Mouse (Mus musculus): ENCODE measurements around the gene Pgm2l1.

Pgm2l1 gene

GRCm38 (mm10) chr7:100288622-100289021 lies 61.4 kb downstream of the Pgm2l1 start:
- peak; percentile 36 for DNase-seq (ENCODE audit: extremely low spot score, low spot score)

DNA sequence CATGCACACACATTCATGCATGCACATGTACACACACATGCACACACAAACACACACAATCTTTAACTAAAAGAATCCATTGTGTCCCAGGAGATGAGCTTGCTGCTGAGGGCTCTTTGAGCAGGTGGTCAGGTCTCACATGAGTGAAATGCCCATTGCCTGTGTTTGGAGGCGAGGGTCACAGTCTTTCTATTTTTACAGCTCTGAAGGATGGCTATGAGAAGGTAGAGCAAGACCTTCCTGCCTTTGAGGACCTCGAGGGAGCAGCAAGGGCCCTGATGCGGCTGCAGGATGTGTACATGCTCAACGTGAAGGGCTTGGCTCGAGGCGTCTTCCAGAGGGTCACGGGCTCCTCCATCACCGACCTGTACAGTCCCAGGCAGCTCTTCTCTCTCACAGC lies 66.4 kb downstream of the Pgm2l1 start:
- DNase-seq (ENCODE audit: extremely low spot score, low spot score) = peak; percentile 10

DNA sequence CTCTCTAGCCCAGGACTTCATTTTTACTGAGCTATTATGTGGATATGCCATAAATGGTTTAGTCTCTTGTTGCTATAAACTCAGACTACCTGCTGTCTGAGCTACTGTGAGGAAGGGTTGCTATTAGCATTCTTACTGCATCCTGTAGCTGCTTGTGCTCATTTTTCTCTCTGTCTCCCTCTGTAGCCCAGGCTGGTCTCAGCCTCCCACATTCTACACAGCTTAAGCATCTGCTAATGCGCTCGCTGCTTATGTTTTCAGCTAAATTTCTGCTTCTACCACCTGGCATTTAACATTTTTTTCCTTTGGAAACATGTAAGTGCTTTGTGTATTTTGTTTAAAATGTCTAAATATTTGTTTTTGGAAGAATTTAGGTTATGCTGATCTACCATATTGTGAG lies 68.6 kb downstream of the Pgm2l1 start:
- DNase-seq (ENCODE audit: extremely low spot score, low spot score) = no peak

- no peak for DNase-seq (ENCODE audit: extremely low spot score, low spot score)
These were observed 69.5 kb downstream of the Pgm2l1 start for GRCm38 (mm10) chr7:100296699-100297098.

- no peak for DNase-seq (ENCODE audit: extremely low spot score, low spot score)
These were observed 71.8 kb downstream of the Pgm2l1 start for GRCm38 (mm10) chr7:100298861-100299510.

GRCm38 (mm10) chr7:100301390-100301789 lies 74.2 kb downstream of the Pgm2l1 start:
- DNase-seq (ENCODE audit: extremely low spot score, low spot score) = no peak

DNA sequence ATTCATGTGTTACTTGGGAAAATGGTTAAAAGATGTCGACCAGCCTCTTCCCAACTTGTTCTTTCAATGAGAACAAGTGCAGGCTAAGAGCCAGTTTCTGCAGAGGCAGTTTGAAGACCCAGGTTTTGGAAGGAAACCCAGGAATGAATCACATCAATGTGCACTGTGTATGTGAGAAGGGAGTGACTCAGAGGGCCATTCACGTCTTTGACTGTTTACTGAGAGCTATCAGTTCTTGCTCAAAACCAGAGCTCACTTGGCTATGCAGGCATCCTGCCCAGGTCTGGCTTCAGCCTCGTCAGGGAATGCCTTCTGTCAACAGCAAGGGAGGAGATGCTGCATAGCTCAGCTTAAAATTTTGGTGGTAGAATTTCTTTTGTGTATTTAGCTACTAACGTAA lies 75.1 kb downstream of the Pgm2l1 start:
- no peak for DNase-seq (ENCODE audit: extremely low spot score, low spot score)

DNA sequence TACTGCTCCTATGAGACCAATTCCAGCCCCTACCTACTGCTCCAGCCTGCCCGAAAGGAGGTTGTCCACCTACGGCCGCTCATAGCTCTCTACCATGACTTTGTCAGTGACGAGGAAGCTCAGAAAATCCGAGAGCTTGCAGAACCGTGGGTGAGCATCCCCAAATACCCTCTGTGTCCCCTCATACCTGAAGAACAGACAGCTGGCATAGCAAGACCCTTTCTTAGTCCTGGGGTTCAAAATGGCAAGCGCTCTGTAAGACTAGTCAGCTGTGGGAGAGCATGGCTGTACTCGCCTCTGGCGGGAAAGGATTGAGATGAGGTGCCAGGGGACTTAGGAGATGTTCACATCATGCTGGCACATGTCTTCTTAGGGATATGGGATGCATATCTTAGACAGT lies 78.7 kb downstream of the Pgm2l1 start:
- DNase-seq (ENCODE audit: extremely low spot score, low spot score) = no peak

- DNase-seq (ENCODE audit: extremely low spot score, low spot score) = no peak
These were observed 80.9 kb downstream of the Pgm2l1 start for GRCm38 (mm10) chr7:100307872-100308653.

DNA sequence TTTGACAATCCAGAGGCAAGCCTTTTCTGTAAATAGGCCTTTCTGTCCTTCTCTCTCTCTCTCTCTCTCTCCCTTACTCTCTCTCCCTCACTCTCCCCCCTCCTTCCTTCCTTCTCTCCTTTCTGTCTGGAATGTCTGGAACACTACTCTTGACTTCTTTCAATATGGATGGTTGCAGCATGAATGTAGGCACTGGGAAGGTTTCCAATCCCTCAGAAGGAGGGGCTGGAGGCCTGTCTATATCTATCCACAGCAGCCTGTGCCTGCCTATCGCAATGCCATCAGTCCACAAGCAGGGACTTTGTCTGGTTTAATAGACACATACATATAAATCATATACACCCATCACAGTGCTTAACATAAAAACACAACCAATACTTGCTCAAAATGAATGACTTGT lies 82.0 kb downstream of the Pgm2l1 start:
- no peak for DNase-seq (ENCODE audit: extremely low spot score, low spot score)

- DNase-seq (ENCODE audit: extremely low spot score, low spot score) = no peak
These were observed 82.5 kb downstream of the Pgm2l1 start for GRCm38 (mm10) chr7:100309679-100310078.

GRCm38 (mm10) chr7:100310290-100310689 lies 83.1 kb downstream of the Pgm2l1 start:
- DNase-seq (ENCODE audit: extremely low spot score, low spot score) = no peak

GRCm38 (mm10) chr7:100312716-100313115 lies 85.5 kb downstream of the Pgm2l1 start:
- no peak for DNase-seq (ENCODE audit: extremely low spot score, low spot score)

DNA sequence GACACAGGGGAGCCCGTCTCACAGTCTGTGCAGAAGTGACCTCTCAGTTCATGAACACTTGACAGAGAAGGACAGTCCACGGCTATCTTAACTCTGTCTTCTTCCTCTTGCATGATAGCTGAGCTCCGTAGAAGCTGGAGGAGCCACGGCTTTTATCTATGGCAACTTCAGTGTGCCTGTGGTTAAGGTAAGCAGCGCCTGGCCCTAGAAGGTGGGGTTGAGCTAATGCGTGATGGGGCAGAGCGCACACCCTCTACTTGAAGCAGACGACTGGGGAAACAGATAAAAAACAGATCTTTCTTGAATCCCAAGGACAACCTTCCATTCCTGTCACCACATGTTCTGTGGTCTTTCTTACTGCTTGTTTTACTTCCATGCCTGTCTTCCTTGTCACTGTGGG lies 89.7 kb downstream of the Pgm2l1 start:
- DNase-seq (ENCODE audit: extremely low spot score, low spot score) = no peak

- DNase-seq (ENCODE audit: extremely low spot score, low spot score) = no peak
These were observed 90.3 kb downstream of the Pgm2l1 start for GRCm38 (mm10) chr7:100317534-100317933.

DNA sequence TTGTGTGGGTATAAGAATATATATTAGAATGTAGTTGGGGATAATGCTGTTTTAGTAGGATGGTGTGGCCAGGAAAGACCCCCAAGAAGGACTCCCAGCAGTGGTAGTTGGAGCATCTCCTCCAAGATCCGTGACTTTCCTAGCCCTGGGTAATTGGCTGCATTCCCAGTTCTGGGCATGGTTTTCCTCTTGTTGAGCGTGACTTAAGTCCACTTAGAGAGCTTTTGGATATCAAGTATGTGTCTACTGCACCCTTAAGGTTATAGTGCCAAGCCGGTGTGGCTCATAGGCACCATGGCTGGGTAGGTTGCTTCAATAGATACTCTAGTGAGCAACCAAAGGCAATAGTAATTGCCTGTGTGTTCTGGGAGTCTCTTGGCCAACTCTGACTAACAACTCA lies 96.5 kb downstream of the Pgm2l1 start:
- DNase-seq (ENCODE audit: extremely low spot score, low spot score) = no peak

DNA sequence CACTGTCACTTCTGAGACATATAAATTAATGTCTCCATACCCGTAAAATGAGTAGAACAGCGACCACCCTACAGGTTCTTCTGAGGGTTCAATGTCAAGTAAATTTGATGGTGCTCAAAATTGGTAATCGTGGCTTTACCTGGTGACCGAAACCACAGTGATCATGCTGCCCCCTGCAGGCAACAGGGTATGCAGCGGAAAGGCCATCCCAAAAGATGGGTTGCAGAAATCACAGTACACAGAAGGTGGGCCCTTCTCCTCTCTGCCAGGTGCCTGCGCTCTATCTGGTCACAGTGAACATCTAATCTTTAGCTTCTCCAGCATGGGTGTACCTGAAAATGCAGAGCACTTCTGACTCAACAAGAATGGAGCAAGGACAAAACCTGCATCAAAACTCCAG lies 98.3 kb downstream of the Pgm2l1 start:
- no peak for DNase-seq (ENCODE audit: extremely low spot score, low spot score)

DNA sequence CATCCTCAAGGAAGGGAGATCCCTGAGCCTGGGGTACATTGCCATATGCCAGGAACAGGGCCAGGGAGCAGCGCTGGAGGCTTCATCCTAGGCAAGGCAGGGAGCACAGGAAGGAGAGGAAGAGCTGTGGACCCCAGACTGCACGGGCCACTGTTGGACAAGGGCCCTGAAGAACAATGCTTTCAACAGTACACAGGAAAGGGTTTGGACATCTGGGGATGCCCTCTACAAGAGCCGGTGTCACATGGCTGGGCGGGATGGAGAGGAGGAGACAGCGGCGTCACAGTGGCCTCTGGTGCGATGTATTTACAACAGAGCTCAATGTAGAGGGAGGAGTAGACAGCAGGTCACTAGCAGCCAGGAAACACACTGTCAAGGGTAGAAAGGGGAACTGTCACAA lies 100.3 kb downstream of the Pgm2l1 start:
- no peak for DNase-seq (ENCODE audit: extremely low spot score, low spot score)

Measured in neural tube, embryonic 10.5 days (tissue).